Mouse (Mus musculus) left cerebral cortex, adult 8-10 months (tissue): ENCODE data around the gene Cyp51. TPM values are rescaled to one million over a fixed set of nuclear protein-coding genes. Genes with fewer than 3 reads are reported as not detected.
"Not testable (repeated sequence)": the region's sequence is repeated elsewhere in the genome, so short reads cannot be mapped to it uniquely, and the experiment has no call there.

Experiments
- DNase-seq, 2 experiments: peaks; one replicate each; pipeline ENCODE4 v3.0.0; 2022; ENCODE audit warnings: low spot score in 2 of 2
- total RNA-seq, 4 experiments: library from RNA; stranded (reverse); gene quantifications; 2 replicates each; pipeline ENCODE4 v1.2.4; 2022

The Cyp51 gene
- 10 to 100 TPM; 38.6 to 53.1 (median 46.4) TPM for total RNA-seq

GRCm38 (mm10) chr5:4104341-4105040 lies at the start of gene Cyp51:
Cyp51 (minus strand) TSS chr5:4104746.
- DNase-seq = peak; percentile 84 to 94

GRCm38 (mm10) chr5:4112570-4113098 lies 8.1 kb upstream of the Cyp51 start:
- no peak for DNase-seq

GRCm38 (mm10) chr5:4107056-4107455 lies 2.5 kb upstream of the Cyp51 start:
- not testable (repeated sequence) for DNase-seq

- DNase-seq = no peak
These were observed 1.2 kb upstream of the Cyp51 start for GRCm38 (mm10) chr5:4105651-4106186.

- peak; percentile 19 to 23 for DNase-seq
These were observed 763 bp downstream of the Cyp51 start for GRCm38 (mm10) chr5:4103626-4104340.

GRCm38 (mm10) chr5:4101770-4102169 lies 2.8 kb downstream of the Cyp51 start:
- no peak for DNase-seq

GRCm38 (mm10) chr5:4101031-4101430 lies 3.5 kb downstream of the Cyp51 start:
- DNase-seq = no peak

- no peak for DNase-seq
These were observed 10.1 kb downstream of the Cyp51 start for GRCm38 (mm10) chr5:4094471-4094870.

GRCm38 (mm10) chr5:4088190-4088589 lies 16.4 kb downstream of the Cyp51 start:
- DNase-seq = no peak

- DNase-seq = no peak
These were observed 18.2 kb downstream of the Cyp51 start for GRCm38 (mm10) chr5:4086309-4086708.

GRCm38 (mm10) chr5:4084948-4085347 lies 19.6 kb downstream of the Cyp51 start:
- no peak for DNase-seq

GRCm38 (mm10) chr5:4081513-4081912 lies 23.0 kb downstream of the Cyp51 start:
- no peak for DNase-seq

GRCm38 (mm10) chr5:4080861-4081260 lies 23.7 kb downstream of the Cyp51 start:
- no peak for DNase-seq

- no peak for DNase-seq
These were observed 25.5 kb downstream of the Cyp51 start for GRCm38 (mm10) chr5:4079086-4079485.

- no peak for DNase-seq
These were observed 37.3 kb downstream of the Cyp51 start for GRCm38 (mm10) chr5:4067203-4067602.

GRCm38 (mm10) chr5:4066476-4067115 lies 38.0 kb downstream of the Cyp51 start:
- DNase-seq = no peak

- DNase-seq = no peak
These were observed 44.2 kb downstream of the Cyp51 start for GRCm38 (mm10) chr5:4060313-4060712.

- DNase-seq = no peak
These were observed 63.6 kb downstream of the Cyp51 start for GRCm38 (mm10) chr5:4040922-4041321.

GRCm38 (mm10) chr5:4040372-4040771 lies 64.2 kb downstream of the Cyp51 start:
- DNase-seq = no peak

- DNase-seq = no peak
These were observed 65.2 kb downstream of the Cyp51 start for GRCm38 (mm10) chr5:4039351-4039750.

- DNase-seq = no peak
These were observed 67.9 kb downstream of the Cyp51 start for GRCm38 (mm10) chr5:4036686-4037085.

- DNase-seq = no peak
These were observed 72.7 kb downstream of the Cyp51 start for GRCm38 (mm10) chr5:4031846-4032245.
